Mouse (Mus musculus): ENCODE measurements around the gene Pdha1. TPM values are rescaled to one million over a fixed set of nuclear protein-coding genes. Genes with fewer than 3 reads are reported as not detected.

Gene Pdha1
- polyA plus RNA-seq, 1 experiment from 2014 or later, result 117 TPM

DNA sequence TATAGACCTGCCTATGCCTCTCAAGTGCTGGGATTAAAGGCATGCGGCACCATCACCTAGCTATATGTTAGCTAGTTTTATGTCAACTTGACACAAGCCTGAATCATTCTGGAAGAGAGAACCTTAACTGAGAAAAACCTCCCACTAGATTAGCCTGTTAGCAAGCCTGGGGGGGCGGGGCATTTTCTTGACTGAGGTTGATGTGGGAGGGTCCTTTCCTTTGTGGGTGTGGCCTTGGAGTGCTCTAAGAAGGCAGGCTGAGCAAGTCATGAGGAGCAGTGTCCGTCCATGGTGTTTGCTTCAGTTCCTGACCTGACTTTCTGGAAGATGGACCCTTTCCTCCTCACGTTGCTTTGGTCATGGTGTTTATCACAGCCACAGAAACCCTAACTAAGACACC is 8.6 kb upstream of the Pdha1 start:
- no peaks in the 10 kb centered on the region for H3K4me1 ChIP-seq (replicated peaks; ENCODE audit: control insufficient read depth, insufficient read depth, low read length)
- no peaks in the 10 kb centered on the region for H3K36me3 ChIP-seq (ENCODE audit: control insufficient read depth, insufficient read depth, low read length)
- no peak overlapping the region for H3K4me3 ChIP-seq (ENCODE audit: low read depth, low read length)
- no peak overlapping the region for H3K9ac ChIP-seq (ENCODE audit: low read depth, low read length)
- no peak overlapping the region for H3K4me2 ChIP-seq
- DNase-seq (ENCODE audit: low spot score) (no peak), ATAC-seq (replicated peaks; ENCODE audit: low FRiP score) (no peak)
- H3K9me3 ChIP-seq (ENCODE audit: control insufficient read depth, low read length), result no peaks in the 10 kb centered on the region
- no peaks in the 10 kb centered on the region for H3K27me3 ChIP-seq (replicated peaks; ENCODE audit: control insufficient read depth, insufficient read depth, low read length)
- H3K27ac ChIP-seq (ENCODE audit: low read depth, low read length), result no peak overlapping the region
- 86% methylated on average over 4 of the region's 4 CpGs for WGBS

DNA sequence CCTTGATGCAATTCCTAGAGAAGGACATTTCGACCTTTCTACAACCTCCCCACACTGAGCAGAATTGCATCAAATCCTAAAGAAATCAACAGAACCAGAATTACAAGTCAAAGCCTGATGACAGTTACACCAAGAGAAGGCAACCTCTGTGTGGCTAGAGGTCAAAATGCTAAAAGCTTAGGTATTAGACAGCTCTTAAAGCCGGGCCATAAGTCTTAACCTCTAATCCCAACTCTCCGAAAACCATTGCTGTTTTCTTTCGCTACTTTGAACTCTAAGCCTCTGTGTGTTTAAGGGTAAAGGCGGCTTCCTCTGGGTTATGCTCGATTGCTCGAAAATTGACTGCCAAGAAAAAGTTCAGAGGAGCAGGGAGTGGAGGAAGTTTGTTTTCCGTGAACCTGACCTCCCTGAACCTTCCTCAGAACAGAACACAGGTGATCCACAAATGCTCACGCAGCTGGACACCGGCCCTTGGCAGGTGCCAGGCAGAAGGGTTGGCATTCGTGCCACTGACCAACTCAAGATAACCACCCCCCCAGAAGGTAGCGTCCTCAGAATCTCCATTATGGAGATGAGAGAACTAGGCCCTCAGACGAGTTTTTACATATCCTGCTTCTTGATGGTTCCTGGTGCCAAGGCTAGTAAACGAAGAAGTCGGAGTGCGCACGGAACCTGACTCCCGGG is 894 bp downstream of the Pdha1 start:
- Histone ChIP-seq H3K4me2 (peak overlapping the region; percentile 67), H3K4me3 (ENCODE audit: low read depth, low read length) (peak overlapping the region; percentile 72), H3K9me3 (ENCODE audit: control insufficient read depth, low read length) (no peaks in the 10 kb centered on the region), H3K27me3 (replicated peaks; ENCODE audit: control insufficient read depth, insufficient read depth, low read length) (no peaks in the 10 kb centered on the region; the same call in 1 of the 2 replicates), H3K36me3 (ENCODE audit: control insufficient read depth, insufficient read depth, low read length) (no peaks in the 10 kb centered on the region), H3K27ac (ENCODE audit: low read depth, low read length) (no peak overlapping the region; the same call in 1 of the 2 replicates), H3K9ac (ENCODE audit: low read depth, low read length) (peak overlapping the region; percentile 74), H3K4me1 (replicated peaks; ENCODE audit: control insufficient read depth, insufficient read depth, low read length) (no peaks in the 10 kb centered on the region; the same call in 1 of the 2 replicates)
- DNase-seq (ENCODE audit: low spot score) (no peak), ATAC-seq (replicated peaks; ENCODE audit: low FRiP score) (0 out of 2 replicates have a peak, but pooled peaks have one; percentile 0)
- 16% methylated on average over 18 of the region's 18 CpGs for WGBS

DNA sequence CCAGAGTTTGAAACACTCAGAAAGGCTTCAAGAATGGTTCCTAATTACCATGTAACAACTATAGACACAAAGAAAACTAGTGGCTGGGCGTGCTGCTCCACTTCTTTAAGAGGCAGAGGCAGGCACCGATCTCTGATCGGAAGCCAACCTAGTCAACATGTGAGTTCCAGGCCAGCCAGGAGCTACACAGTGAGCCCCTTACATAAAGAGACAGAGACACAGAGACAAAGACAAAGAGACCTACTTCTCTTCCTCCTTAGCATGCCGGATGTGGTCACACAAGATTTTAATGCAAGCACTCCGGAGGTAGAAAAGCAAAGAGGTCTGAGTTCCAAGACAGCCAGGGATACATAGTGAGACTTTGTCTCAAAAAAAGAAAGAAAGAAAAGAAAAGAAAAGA is 2.1 kb downstream of the Pdha1 start:
- Histone ChIP-seq H3K27ac (ENCODE audit: low read depth, low read length) (no peak overlapping the region), H3K36me3 (ENCODE audit: control insufficient read depth, insufficient read depth, low read length) (no peaks in the 10 kb centered on the region), H3K4me1 (replicated peaks; ENCODE audit: control insufficient read depth, insufficient read depth, low read length) (no peaks in the 10 kb centered on the region; the same call in 1 of the 2 replicates), H3K9me3 (ENCODE audit: control insufficient read depth, low read length) (no peaks in the 10 kb centered on the region), H3K4me2 (peak overlapping the region; percentile 67), H3K9ac (ENCODE audit: low read depth, low read length) (no peak overlapping the region), H3K4me3 (ENCODE audit: low read depth, low read length) (peak overlapping the region; percentile 72), H3K27me3 (replicated peaks; ENCODE audit: control insufficient read depth, insufficient read depth, low read length) (no peaks in the 10 kb centered on the region; the same call in 1 of the 2 replicates)
- no peak for ATAC-seq (replicated peaks; ENCODE audit: low FRiP score)
- no peak for DNase-seq (ENCODE audit: low spot score)
- WGBS, result 36% methylated on average over 5 of the region's 5 CpGs

DNA sequence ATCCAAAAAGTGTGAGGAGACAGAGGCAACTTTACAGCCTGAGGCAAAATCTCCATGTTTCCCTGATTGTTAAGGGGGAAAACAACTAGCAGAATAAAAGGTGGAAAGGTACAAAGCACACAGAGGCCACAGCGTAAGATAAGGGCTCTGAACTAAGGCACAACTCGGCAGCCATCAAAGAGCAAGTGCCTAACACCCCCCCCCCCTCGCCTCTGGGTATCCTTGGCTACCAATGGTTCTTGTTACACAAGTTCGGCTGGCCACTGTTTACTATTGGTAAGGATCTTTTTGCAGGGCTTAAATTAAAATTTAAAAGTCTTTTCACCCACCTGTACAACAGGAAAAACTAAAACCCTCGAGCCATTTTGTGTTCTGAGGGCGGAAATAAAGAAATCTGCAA is 2.5 kb downstream of the Pdha1 start:
- Histone ChIP-seq H3K4me3 (ENCODE audit: low read depth, low read length) (peak overlapping the region; percentile 72), H3K4me2 (peak overlapping the region; percentile 67), H3K27me3 (replicated peaks; ENCODE audit: control insufficient read depth, insufficient read depth, low read length) (no peaks in the 10 kb centered on the region; the same call in 1 of the 2 replicates), H3K9ac (ENCODE audit: low read depth, low read length) (no peak overlapping the region), H3K4me1 (replicated peaks; ENCODE audit: control insufficient read depth, insufficient read depth, low read length) (no peaks in the 10 kb centered on the region; the same call in 1 of the 2 replicates), H3K27ac (ENCODE audit: low read depth, low read length) (no peak overlapping the region), H3K9me3 (ENCODE audit: control insufficient read depth, low read length) (no peaks in the 10 kb centered on the region), H3K36me3 (ENCODE audit: control insufficient read depth, insufficient read depth, low read length) (no peaks in the 10 kb centered on the region)
- WGBS, result 17% methylated on average over 6 of the region's 6 CpGs
- ATAC-seq (replicated peaks; ENCODE audit: low FRiP score) (no peak), DNase-seq (ENCODE audit: low spot score) (no peak)

DNA sequence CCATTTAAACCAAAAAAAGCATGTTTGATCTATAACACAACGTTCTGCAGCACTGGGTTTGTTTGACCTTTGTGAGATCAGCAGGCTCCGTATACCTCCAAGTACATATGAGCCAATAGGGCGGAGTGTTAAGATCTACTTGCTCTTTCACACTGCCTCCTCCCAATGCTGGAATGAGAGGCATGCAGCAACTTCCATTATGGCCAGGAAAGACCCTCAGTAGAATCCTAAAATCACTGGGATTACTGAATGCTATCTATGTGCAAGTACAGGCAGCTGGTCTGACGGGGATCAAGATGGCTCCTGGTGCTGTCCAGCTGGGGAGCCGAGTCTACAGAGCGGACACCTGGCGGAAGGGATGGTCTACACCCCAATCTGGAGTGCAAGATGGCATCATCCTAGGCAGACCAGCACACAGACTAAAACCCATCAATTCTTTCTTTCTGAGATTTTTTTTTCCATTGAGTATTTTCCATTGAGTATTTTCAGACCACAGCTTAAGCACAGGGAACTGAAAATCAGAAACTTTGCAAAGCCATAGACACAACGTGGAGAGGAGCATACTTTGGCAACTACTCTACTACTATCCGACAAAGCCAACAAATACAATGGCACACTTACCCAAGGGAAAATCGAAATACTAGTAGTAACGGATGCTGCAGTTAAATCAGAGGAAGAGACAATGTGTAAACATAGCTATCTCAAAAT is 3.9 kb downstream of the Pdha1 start:
- Histone ChIP-seq H3K27me3 (replicated peaks; ENCODE audit: control insufficient read depth, insufficient read depth, low read length) (no peaks in the 10 kb centered on the region; the same call in 1 of the 2 replicates), H3K9ac (ENCODE audit: low read depth, low read length) (no peak overlapping the region), H3K4me3 (ENCODE audit: low read depth, low read length) (no peak overlapping the region), H3K27ac (ENCODE audit: low read depth, low read length) (no peak overlapping the region), H3K9me3 (ENCODE audit: control insufficient read depth, low read length) (no peaks in the 10 kb centered on the region), H3K4me2 (no peak overlapping the region), H3K4me1 (replicated peaks; ENCODE audit: control insufficient read depth, insufficient read depth, low read length) (no peaks in the 10 kb centered on the region; the same call in 1 of the 2 replicates), H3K36me3 (ENCODE audit: control insufficient read depth, insufficient read depth, low read length) (no peaks in the 10 kb centered on the region)
- DNase-seq (ENCODE audit: low spot score), result no peak
- no peak for ATAC-seq (replicated peaks; ENCODE audit: low FRiP score)
- 84% methylated on average over 11 of the region's 11 CpGs for WGBS

DNA sequence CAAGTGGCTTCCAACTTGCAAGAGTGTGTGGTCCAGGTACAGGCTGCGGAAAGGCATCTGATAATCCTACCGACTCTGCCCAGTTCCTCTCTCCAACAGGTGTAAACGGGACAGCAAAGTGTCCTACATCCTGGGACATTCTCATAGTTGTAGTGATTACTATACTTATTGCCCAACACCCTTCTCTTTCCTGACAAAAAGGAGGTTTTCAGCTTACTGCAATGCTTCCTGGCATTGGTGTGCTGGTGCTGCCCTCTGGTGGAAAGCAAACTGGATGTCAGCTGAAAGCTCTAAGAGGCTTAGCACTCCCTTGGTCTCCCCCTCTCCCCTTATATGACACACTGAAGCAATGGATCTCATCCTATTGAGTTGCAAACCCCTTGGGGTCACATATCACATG is 21.6 kb downstream of the Pdha1 start:
- 59% methylated on average over 3 of the region's 3 CpGs for WGBS
- Histone ChIP-seq H3K4me1 (replicated peaks; ENCODE audit: control insufficient read depth, insufficient read depth, low read length) (no peaks in the 10 kb centered on the region), H3K9ac (ENCODE audit: low read depth, low read length) (no peak overlapping the region), H3K36me3 (ENCODE audit: control insufficient read depth, insufficient read depth, low read length) (no peaks in the 10 kb centered on the region), H3K4me2 (no peak overlapping the region), H3K4me3 (ENCODE audit: low read depth, low read length) (no peak overlapping the region), H3K9me3 (ENCODE audit: control insufficient read depth, low read length) (no peaks in the 10 kb centered on the region), H3K27me3 (replicated peaks; ENCODE audit: control insufficient read depth, insufficient read depth, low read length) (no peaks in the 10 kb centered on the region), H3K27ac (ENCODE audit: low read depth, low read length) (no peak overlapping the region)
- ATAC-seq (replicated peaks; ENCODE audit: low FRiP score) (peak; percentile 48; the same call in 1 of the 2 replicates), DNase-seq (ENCODE audit: low spot score) (no peak)

DNA sequence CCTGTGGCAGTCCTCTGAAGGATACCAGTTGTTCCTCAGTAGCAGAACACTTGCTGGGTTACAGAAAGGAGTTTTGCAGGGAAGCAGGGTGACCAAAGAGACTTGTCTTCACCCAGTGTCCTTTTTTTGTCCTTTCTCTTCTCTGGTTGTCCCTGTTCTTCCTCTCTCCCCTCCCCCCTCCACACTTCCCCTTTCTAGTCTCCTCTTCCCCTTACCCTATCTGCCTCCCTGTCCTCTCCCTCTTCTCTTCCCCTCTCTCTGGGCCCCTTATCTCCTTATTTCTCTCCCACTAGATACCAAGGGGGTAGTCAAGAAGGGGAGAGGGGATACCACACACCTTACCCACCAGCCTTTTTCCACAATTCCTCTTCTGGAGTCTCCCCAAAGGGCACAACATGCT is 22.1 kb downstream of the Pdha1 start:
- ATAC-seq (replicated peaks; ENCODE audit: low FRiP score) (no peak), DNase-seq (ENCODE audit: low spot score) (no peak)
- Histone ChIP-seq H3K4me2 (no peak overlapping the region), H3K9ac (ENCODE audit: low read depth, low read length) (no peak overlapping the region), H3K27me3 (replicated peaks; ENCODE audit: control insufficient read depth, insufficient read depth, low read length) (no peaks in the 10 kb centered on the region), H3K4me3 (ENCODE audit: low read depth, low read length) (no peak overlapping the region), H3K9me3 (ENCODE audit: control insufficient read depth, low read length) (no peaks in the 10 kb centered on the region), H3K4me1 (replicated peaks; ENCODE audit: control insufficient read depth, insufficient read depth, low read length) (no peaks in the 10 kb centered on the region), H3K27ac (ENCODE audit: low read depth, low read length) (no peak overlapping the region), H3K36me3 (ENCODE audit: control insufficient read depth, insufficient read depth, low read length) (no peaks in the 10 kb centered on the region)

DNA sequence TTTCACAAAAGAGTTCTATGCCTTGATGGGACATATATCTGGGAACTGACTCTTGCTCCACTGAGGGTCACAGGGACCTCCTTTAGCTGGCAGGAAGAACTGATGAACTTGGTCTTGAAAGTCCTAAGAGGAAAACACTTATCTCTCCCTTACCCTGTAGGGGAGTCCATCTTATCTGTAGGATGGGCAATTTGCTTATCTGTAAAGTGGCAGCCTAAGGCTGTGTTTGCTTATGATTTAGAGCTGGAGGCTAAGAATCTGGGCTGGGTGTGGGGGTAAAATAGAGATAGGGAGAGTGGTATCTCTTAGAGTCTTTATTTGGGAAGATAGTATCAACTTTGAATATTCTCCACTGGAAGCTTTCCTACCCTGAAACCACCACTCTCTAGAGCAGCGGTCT is 24.4 kb downstream of the Pdha1 start:
- Histone ChIP-seq H3K27me3 (replicated peaks; ENCODE audit: control insufficient read depth, insufficient read depth, low read length) (peaks cover 4% of the 10 kb centered on the region; the same call in 1 of the 2 replicates), H3K9ac (ENCODE audit: low read depth, low read length) (no peak overlapping the region), H3K4me3 (ENCODE audit: low read depth, low read length) (no peak overlapping the region), H3K9me3 (ENCODE audit: control insufficient read depth, low read length) (no peaks in the 10 kb centered on the region), H3K4me1 (replicated peaks; ENCODE audit: control insufficient read depth, insufficient read depth, low read length) (no peaks in the 10 kb centered on the region), H3K27ac (ENCODE audit: low read depth, low read length) (no peak overlapping the region), H3K4me2 (no peak overlapping the region), H3K36me3 (ENCODE audit: control insufficient read depth, insufficient read depth, low read length) (no peaks in the 10 kb centered on the region)
- no peak for DNase-seq (ENCODE audit: low spot score)
- no peak for ATAC-seq (replicated peaks; ENCODE audit: low FRiP score)
- 50% methylated on average over 1 of the region's 1 CpGs for WGBS

Data from liver, embryonic 11.5 days (tissue).